Mouse (Mus musculus) bone marrow, adult 2 months (tissue): ENCODE measurements around the gene Fars2.

Source experiments
- CTCF ChIP-seq: fragments of 200-500 bp; IDR thresholded peaks from 2 replicates; pipeline ENCODE4 v1.5.1; 2011; ENCODE audit warnings: low read length, control low read depth; ENCODE audit not compliant: control insufficient read depth, insufficient read depth
- POLR2A ChIP-seq: fragments of 200-500 bp; IDR thresholded peaks from 2 replicates; pipeline ENCODE4 v1.6.1; 2011; ENCODE audit warnings: low read depth, mild to moderate bottlenecking, control low read depth, low read length, borderline replicate concordance; ENCODE audit not compliant: control insufficient read depth

DNA sequence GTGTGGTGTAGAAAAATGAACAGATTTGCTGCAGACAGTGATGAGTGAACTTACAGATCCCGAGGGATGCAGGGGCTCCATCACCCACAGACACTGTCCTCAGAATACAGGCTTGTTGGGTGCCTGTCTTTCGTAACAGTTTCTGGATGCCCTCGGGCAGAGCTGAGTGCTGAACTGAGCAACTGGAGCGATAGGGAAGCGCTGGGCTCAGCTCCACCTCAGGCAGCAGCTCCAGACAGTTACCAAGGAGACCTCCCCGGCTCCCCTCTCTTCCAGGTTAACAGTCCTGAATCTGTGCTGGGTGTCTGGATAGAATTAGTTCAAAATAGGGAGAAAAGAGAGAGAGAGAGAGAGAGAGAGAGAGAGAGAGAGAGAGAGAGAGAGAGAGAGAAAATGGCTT, 433.5 kb downstream of the Fars2 start:
- no peak for TF ChIP-seq POLR2A
- TF ChIP-seq CTCF, result no peak
